Mouse (Mus musculus) induced T-regulatory cell, adult 2 months (primary cell): Measurements from ENCODE around the gene Lrrc46.

Experiments used
- DNase-seq: peaks from one replicate; pipeline ENCODE4 v3.0.0-alpha.2; 2012; ENCODE audit warnings: low read depth

Lrrc46 gene

DNA sequence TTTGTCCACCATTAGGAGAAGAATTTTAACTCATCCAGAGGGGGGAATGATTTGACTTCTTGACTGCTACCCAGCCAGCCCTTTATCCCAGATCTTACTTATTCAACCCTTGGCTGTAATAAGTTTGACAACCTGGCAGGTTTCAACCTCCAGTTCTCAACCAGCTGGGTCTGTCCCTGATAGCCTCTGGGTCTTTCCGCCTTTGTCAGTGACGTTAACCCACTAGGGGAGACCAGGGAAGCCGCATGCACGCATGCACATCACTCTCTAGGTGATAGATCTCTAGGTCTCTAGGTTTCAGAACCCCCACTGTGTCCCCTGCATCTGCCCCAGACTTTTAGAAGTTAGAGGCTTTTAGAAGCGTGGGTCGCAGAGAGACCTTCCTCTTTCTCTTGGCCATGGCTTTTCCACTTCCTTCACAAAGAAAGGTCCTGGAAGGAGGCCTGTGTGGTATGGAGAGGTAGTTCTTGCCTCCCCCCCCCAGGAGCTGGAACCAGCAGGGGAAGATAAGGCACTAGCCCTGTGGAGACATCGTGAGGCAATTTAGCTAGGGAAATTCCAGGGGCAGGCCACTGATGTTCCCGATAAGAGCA, 31.9 kb downstream of the Lrrc46 start:
- DNase-seq, result no peak

DNA sequence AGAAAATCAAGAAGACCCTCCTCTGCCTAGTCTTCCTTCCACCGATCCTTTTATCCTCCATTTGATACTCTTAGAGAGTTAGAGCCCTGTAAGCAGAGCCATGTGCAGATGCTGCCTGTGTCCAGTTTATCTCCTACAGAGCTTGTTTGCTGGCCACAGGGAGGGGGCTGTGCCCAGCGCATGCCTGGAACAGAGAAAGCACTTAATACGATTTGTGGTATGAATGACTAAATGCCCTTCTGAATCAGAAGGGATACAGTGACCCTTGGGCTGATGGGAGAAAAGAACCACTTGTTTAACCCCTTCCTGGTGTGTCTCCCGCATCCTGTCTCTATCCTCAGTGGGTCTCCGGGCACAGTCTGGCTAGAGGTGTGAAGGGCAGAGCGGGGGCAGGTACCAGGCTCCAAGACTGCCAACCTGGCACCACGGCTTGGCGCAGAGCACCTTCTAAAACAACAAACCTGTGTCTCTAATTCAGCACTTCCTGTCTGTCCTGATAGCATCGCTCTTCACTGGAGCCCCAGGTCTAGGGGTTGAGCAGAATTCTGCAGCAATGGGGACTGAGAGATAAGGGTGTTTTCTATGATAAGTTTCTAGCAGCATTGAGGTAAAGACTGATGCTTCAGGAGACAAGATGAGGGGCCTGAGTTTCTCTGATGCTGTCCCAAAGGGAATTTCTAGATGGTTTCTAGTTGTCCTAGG, 34.0 kb downstream of the Lrrc46 start:
- DNase-seq, result peak; percentile 76

DNA sequence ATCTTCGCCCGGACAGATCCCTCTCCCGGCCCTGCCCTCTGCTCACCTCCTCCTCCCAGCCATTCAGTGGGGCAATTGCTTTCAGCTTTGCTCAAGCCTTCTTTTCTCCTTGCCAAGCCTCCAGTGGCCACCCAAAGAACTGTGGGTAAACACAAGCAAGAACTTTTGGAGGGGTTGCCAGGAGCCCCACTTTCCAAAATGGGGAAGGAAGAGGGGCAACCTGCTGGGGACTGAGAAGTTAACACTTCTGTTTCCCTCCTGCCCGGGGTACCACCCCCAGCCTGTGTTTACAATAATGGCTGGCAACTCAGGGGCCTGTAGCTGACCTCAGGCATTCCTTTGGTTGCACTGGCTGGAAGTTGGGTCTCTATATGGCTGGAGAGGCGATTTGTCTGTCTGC, 38.0 kb downstream of the Lrrc46 start:
- DNase-seq, result no peak

DNA sequence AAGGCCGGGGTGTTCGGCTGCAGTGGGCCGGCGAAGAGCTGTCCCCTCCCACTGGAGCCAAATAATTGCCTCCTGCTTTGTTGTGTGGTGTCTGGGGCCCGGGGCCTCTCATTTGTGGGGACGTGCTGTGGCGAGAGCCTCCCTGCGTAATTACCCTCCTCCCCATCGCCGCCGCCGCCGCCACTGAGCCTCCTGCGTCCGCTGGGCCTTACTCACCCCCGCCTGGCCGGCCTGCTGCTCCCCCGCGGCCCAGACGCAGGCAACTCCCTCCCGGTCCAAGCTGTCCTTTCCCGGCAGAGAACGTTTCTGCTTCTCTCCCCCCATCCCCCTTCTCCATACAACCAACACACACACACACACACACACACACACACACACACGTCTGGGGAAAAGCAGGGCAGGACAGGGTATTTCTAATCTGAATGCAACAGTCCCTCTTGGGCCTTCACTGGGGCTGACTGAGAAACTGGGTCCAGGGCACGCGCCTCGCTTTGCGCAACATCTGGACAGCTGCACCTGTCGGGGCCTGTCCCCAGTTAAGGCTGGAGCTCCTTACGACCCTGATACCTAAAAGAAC, 43.7 kb downstream of the Lrrc46 start:
- peak; percentile 63 for DNase-seq

DNA sequence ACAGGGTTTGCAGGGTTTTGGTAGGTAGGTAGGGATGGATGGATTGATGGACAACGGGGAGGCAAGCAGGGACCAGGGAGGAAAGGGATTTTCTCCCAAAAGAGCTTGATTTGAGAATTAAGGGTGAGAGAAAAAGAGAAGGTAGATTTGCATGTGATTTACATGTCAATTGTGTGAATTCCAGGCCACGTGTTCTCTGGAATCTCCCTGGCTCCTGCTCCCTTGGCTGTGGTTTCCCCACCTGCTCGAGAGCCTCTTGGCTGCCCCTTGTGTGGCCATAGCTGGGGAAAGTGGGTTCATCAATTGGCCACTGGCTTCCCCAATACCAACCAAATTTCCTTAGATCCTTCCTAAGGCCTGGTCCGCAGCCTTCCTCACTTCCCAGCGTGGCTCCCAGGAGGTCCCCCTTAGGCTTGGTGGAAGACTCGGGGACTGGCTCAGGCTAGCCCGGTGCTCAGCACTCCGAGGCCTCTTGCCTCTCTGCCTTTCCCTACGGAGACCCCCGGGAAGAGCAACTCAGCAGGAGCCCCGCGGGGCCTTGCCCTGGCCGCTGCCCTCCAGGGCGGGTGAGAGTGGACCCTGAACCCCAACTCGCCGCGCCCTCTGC, 44.3 kb downstream of the Lrrc46 start:
- DNase-seq, result no peak

DNA sequence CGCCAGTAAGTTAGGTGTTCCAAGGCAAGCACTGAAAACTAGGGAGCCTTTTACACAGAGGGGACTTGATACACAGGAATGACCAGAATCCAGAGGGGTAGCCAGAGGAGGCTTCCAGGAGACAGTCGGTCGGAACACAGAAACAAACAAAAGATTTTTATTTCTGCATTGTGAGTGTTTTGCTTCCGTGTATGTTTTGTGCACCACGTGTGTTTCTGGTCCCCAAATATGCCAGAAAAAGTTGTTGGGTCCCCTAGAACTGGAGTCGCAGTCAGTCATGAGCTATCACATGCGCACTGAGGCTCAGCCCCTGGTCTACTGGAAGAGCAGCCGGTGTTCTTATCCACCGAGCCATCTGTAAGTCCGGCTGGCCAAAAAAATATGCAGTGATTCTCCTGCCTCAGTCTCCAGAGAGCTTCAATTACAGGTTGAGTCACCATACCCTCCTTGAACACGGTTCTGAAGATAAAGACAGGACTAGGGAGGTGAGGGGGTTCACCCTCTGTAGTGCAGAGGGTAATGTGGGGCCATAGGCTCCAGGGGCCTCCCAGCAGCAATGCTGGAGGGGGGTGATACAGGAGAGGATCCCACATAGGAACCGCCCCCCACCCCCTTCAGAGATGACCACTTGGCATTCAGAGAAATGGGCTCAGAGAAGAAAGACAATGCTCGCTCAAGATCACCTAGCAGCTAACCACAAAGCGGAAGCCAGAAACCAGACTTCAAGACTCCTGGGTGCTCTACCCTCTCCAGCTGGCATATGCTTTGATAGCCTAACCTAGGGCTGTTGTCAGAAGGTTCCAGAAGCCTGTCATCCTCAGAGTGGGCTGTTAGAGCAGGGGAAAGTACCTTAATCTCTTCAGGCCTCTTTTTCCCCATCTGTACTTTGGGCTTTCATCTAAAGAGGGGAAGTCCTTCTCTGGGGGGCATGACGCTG, 45.1 kb downstream of the Lrrc46 start:
- peak; percentile 92 for DNase-seq

DNA sequence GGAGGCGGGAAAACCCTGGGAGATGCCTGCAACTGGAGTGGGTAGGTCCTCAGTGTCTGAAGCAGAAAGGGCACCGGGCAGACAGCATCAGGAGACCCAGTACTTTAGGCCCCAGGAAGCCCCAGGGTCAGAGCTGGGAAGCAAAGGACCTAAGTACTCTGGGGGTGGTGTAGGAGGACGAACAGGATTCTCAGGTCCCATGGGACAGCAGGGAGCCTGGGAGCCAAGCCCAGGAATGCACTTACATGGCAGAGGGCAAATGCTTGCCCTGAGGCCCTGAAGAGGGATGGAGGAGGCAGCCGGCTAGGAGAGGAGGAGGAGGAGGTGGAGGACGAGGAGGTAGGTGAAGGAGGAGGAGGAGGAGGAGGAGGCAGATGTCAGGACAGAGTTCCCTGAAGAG, 46.2 kb downstream of the Lrrc46 start:
- no peak for DNase-seq

DNA sequence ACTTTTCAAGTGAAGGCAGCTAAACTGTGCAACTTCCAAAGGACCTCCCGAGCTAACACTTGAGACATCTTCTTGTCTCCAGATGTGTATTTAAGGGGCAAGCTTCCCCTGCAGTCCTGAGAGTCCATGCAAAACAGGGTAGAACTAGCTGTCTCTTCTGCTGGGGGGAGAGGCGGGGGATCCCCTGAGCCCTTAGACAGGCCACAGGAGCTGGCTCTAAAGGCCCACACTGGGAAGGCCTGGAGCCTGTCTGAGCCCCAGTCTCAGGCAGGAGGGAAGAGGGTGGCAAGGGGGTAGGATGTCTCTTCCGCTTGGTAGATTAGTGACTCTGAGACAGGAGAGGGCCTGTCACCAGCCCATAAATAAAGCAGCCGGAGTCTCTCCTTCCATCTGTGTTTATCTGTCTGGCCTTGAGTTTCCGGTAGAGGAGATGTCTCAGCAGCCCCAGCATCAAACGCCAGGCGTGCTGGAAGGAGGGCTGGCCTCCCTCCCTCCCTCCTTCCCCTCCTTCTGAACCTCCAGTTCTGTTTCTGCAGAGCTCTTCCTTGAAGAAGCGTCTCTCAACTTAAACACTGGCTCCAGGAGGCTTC, 48.4 kb downstream of the Lrrc46 start:
- peak; percentile 53 for DNase-seq

DNA sequence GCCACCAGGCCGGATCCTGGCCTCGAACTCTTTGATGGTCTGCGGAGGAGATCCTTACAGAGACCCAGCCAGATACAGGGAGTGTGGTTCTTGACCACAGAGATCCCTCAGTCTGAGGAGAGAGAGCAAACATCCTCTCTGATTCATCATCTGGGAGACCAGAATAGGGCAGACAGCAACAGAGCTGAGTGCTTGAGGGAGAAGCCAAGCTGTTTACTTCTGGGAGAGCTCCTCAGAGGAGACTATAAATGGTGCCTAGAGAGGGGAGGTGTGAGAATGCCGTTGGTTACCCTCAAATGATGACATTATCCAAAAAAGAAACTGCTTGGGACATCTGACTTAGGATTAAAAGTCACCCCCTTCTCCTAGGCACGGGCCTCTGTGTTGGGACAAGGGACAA, 49.7 kb downstream of the Lrrc46 start:
- DNase-seq, result no peak

DNA sequence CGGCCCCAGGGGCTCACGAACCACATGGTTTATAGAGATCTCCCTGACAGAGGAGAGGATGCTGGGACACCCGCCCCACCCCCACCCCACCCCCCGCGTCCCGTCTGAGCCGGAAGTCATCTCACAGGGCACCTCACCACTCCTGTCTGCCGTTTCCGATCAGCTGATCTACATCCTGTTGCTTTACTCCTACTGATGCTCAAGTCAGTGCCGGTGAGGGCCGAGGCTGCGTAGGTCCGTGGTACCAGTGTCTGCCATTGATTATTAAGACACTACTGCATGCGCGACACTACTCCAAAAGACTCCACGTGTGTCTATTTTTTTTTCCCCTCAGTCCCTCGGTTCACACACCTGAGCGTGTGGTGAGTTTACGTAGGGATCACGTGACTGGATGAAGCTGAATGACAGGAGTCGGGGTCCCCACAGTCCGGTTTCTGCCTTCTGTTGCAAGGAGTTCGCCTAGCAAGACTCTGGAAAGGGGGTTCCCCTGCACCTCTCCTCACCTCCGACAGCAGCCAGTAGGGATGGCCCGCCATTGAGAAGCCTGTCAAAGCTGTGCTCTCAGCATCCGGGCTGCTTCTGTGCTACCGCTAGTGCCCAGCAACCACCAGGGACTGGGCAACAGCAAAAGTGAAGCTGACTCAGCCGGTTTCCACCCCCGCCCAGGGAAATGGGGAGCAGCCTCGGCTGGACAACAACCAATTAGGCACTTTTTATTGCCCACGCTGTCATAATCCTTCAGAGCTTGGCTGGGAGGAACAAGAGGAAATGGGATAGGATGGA, 53.1 kb downstream of the Lrrc46 start:
- peak; percentile 93 for DNase-seq

DNA sequence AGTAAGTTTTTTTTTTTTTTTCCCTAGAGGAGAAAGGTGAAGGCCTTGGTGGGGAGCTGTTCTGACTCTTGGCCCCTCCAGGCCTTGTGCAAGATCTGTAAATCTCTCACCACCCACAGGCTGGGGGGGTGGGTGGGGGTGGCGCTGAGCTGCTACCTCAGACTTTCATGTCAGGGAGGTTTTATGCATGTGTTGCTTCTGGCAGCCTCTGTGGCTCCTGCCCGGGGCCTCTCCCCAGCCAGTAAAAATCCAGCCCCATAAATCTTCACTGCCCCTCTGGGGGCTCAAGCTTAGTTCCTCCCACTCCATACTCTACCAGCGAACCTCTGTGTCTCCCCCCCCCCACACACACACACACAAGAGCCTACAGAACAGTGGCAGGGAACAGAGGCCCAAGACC, 54.7 kb downstream of the Lrrc46 start:
- peak; percentile 49 for DNase-seq

DNA sequence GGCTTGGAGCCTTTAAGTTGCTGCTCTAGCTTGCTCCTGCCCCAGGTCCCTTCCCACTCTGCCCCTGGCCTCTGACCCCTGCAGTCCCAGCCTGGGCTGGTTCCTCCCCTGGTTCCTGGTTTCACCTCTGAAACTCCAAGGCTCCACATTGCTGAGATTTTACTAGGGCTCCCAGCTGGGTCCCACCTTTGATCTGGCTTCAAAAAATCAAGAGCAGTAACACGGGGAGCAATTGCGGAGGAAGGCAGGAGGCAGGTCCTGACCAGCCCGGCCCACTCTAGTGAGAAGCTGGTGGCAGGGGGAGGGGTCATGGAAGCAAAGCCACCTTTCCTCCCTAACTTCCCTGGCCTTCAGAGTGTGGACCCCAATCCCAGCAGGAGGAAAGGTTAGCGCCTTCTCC, 56.3 kb downstream of the Lrrc46 start:
- no peak for DNase-seq
